Mouse (Mus musculus) activated CD4-positive, CD25-positive, alpha-beta regulatory T cell, adult 4 months (primary cell): ENCODE measurements around the gene Wdr95. TPM values are rescaled to one million over a fixed set of nuclear protein-coding genes. Genes with fewer than 3 reads are reported as not detected.

Source experiments
- ATAC-seq: one replicate; pipeline ENCODE4 v1.8.0; 2017
- polyA plus RNA-seq, 2 experiments: library from polyadenylated mRNA; unstranded; fragments of 100-300 nt; shearing (Covaris generic); gene quantifications; one replicate each; pipeline ENCODE4 v1.2.1; 2017

The Wdr95 gene
- polyA plus RNA-seq, 2 experiments from 2014 or later = not detected

DNA sequence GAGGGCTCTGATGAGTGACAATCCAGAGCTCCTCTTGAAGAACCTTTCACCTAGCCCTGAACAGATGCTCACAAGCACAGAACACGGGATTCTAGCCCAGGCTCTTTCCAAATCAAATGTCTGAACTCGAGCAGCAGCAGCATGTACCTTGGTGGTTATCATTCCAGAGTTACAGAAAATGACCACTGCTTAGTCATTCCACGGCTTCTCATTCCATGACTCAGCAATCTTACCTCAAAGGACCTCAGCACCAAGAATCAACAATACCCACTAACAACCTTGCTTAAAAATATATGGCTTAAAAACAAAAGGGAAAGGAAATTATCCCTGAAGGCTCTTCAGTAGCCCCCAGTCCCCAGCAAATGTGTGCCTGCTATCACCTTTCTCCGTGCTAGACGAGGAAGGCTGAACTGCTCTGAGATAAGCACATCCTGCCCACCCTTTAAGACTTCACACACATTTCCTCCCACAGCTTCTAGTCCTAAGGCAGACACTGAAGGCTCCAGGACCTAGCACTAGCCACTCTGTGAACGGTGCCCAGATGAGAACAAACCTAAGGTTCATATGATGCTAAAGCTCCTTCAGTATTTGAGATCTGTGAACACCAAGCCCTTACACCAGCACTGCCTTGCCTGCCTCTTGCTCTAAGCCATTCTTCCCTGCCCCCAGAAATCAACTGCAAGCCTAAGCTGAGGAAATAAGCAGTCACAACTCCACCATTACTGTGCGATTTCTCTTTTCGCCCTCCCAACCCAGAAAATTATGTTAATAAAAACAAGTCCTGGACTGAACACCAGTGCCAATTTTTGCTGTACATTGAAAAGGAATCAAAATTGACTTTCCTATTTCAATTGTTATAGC, 95.6 kb downstream of the Wdr95 start:
- no peak for ATAC-seq

DNA sequence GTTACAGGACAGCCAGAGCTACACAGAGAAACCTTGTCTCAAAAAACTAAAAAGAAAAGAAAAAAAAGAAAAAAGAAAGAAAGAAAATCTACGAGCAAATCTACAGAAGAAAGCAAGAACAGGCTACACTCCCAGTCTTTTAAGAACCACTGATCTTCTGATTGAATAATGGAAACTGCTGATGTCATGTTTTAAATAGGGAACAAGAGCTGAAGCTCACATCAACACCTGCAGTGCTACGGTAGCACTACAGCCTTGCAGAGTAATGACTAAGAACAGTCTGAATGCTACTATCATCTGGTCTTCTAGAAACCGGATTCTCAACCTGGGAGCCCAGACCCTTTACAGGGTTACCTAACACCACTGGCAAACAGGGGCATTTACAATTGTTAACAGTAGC, 97.1 kb downstream of the Wdr95 start:
- ATAC-seq = no peak

DNA sequence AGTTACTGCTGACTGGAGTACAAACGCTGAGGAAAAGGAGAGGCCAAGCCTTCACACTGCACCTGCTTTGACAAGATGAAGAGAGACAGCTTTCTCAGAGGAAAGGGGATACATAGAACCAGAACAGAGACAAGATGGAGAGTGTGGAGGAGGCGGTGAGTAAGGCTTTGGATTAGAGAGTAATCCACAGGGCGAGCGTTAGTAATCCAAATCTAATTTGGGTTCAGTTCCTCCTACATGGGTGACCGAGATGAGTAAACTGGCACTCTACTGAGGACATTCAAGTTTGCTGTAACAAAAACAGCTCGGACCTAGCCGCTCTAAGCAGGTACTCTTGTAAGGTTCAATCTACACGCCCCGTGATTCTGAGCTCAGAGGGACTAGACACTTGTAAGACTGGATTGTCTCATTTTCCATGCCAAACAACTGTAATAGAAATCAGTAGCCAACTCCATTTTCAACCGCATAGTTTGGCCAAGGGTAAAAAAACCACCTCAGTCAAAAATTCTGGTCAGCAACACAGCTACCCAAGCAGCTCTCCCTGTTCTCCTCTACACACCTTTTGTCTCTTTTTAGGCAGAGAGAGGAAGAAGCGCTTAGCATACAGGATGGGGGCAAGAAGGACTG, 106.0 kb downstream of the Wdr95 start:
- no peak for ATAC-seq

DNA sequence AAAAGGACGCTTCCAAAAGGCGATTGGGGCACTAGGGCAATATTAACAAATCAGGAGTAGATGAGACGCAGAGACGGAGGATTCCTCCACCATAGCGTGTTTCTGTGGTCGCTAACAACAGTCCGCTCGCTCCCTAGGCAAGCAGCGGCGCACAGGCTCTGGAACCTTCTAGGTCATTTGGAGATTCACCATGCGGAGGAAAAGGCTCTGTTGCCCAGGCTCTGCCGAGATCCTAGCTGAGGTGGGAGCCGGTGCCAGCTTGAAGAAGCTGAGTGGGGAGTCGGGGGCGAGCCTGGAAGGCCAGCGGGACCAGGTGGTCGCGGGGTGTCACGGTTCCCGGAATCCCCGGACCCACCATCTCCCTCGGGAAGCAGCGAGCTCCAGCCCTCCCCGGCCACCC, 107.1 kb downstream of the Wdr95 start:
- no peak for ATAC-seq

DNA sequence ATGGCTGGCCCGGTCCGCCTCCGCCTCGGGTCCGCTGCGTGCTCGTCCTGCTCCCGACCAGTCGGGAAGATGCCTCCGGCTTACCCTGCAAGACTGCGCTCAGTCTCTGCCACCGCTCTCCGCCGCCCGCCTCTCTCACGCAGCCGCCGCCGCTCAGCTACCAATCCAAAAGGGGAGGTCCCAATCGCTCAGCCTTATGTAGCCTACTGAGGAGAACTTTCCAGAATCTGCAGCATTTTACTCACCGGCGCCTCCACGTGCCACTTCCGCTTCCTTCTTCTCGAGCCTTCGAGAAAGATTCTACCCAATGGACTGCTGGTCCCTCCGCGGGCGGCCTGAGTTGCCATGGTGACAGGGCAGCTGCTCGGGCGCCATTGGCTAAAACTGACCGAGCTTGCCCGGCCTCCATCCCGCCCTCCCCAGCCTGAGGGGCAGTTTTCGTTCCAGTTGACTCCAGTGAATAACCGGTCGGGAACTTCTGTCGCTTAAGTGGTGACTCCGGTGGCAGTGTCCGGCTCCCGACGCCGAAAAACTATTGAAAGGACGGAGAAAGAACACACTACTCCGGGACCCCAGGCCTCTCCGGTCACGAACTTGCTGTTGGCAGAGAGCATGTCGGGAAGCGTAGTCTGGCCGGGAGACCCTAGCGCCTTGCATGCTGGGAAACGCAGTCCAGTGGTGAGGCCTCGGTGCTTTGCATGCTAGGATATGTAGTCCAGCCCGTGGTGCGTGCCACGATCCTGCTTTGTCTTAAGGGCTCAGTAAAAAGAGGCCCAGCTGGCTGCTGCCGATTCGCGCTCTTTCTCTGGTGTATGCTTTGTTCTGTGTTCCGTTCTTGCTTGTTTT, 107.8 kb downstream of the Wdr95 start, which contains the start of gene Hsph1:
Hsph1 (minus strand) TSS at position 302 of the 846 bp plus-strand sequence.
- peak; percentile 89 for ATAC-seq

DNA sequence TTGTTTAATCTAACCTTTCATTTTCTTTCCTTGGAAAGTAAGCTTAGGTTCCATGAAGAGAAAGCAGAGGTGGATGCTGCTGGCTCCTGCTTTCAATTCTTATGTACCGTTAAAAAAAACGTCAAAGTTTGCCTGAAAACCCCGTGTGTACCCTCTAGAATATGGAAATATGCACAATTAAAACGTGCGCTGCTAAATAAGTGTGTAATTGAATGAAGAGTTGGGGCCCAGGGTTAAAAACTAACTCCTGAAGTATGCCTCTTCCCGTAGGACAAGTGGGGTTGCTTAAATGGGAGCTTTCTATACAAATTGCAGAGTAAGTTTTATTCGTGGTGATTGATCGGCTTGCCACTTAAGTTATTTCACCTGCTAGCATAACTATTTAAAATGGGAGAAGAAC, 108.8 kb downstream of the Wdr95 start:
- no peak for ATAC-seq

DNA sequence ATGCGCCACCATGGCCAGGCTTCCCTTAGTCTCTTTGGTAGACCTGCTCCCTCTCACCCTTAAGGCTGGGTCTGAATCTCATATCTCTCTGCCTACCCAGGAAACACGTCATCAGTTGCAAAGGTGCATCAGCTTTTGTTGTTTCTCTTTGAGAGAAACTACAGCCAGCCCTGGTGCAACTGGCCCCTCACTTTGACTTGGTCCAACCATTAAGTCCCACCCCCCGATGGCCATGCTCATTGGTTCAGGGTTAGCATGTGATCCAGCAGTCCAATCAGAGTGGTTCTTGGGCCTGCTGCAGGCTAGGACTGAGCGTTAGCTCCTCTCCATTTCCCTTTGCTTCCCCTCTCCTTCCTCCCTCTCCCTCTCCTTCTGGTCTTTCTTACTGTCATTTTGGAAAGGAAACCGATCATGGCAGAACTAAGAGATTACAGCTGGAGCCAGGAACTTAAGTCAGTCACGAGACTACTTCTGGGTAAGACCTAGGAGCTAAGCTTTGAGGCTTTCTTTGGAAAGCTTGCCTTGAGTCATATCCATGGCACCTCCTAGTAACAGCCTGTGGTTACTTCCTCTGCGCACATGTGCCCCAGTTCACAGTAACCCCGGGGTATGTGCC, 112.9 kb downstream of the Wdr95 start:
- ATAC-seq = no peak

DNA sequence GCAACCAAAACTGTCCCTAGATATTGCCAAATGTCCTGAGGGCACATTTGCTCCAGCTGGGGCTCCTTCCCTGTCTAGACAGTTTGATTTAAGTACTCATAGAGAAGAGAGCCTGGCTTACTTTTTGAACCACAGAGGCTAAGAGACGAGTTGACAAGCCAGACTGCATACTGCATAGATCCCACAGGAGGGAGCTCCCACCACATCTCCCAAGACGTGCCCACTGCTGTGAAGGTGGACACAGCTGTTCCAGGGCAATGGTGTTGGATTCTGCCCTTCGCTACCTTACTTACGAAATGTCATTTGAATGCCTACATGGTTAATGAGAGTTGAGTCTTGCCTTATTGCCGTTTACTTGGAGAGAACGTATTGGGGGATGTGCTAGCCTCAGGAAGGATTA, 113.9 kb downstream of the Wdr95 start:
- no peak for ATAC-seq

DNA sequence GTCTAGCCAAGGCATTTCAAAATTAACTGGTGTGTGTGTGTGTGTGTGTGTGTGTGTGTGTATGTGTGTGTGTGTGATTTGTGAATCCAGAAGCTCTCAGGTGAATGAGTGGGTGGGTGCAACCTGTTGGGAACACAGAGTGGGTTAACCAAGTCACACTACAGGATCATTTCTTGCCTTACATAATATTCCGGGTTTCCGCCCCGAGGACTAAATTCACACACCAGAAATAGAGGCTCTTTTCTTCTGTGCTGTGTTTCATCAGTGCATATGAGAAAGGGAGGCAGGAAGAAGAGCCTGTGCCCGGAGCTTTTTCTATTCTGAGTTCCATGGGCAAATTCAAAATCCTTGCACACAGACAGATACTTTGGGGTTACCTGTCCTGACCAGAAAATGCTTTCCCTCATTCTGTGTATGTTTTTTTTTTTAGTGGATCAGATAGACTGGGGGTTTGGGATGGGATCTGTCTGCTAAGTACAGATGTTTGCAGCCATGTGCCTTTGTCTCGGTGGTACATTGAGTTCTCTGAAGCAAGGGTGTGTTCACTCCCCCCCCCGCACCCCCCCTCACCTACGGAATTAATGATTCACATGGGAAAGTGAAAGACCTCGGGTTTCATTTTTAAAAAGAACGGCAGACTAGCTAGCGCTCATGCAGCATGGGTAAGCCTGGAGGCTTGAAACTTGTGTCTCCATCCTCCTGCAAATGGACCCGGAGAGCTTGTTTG, 114.5 kb downstream of the Wdr95 start:
- ATAC-seq = no peak

DNA sequence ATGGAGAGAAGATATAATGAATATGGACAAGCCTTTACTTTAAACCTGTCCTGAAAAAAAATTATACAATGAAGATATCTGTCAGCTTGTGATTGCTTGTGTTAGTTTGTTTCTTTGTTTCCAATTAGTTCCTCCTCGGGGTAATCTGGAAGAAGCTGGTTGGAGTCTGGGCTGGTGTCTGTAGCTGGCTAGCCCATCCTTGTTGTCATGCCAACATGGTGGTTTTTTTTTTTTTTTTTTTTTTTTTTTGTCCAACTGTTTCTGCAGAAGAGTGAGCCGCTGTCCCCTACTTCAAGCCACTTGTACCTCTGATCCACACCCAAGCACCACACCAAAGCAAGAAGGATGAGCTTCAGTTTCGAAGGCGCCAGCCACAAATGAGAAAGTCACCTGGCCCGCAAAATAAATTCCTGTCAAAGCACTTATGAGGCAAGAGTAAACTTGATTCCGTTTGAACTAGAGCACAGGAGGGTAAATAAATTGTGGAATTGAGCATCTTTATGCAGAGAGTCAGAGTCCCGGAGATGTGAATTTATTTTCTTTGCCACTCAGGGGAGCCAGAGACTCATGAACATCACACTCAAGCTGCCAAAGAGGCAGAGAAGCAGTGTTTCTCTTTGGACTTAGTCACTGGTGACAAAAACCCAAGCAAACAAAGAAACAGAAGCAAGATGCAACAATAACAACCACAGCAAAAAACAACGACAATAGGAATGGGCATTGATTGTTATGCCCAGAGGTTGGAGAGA, 119.1 kb downstream of the Wdr95 start:
- ATAC-seq = no peak

DNA sequence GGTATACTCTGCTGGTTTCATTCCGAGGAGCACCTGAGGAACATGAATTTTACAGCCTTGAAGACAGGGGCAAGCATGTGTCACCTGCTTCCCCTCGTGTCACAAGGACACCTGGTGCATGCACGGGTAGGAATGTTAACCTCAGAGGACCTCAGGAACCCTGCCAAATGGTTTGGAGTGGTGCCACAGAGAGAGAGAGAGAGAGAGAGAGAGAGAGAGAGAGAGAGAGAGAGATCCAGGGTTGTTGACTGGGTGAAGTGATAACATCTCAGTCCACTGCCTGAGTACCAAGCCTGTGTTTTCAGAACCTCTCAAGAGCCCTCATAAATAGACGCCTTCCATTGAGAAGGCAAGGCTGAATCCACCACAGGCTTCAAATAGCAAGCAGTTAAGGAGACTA, 119.7 kb downstream of the Wdr95 start:
- no peak for ATAC-seq

DNA sequence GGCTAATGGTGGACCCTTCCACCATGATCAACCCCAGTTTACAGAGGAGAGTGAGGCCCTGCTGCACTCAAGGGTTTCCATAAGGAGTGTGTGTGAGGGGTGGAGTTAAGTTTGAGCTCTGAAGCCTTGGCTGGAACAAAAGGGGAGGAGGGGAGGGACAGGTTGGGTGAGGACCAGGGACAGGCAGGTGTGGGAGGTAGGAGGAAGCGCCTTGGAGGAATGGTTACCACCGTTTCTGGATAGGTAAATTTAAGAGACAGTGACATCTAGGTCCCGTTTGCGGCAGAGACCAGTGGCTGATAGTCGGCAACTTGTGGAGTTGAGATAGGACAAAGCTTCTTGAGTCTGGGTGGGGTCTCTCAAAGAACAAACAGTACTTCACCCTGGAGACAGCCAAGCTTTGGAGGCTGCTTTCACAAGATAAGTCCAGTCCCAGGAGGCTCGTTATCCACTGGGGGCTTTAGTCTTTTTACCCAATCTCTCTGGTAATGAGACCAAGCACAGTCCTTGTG, 120.5 kb downstream of the Wdr95 start:
- ATAC-seq = no peak

DNA sequence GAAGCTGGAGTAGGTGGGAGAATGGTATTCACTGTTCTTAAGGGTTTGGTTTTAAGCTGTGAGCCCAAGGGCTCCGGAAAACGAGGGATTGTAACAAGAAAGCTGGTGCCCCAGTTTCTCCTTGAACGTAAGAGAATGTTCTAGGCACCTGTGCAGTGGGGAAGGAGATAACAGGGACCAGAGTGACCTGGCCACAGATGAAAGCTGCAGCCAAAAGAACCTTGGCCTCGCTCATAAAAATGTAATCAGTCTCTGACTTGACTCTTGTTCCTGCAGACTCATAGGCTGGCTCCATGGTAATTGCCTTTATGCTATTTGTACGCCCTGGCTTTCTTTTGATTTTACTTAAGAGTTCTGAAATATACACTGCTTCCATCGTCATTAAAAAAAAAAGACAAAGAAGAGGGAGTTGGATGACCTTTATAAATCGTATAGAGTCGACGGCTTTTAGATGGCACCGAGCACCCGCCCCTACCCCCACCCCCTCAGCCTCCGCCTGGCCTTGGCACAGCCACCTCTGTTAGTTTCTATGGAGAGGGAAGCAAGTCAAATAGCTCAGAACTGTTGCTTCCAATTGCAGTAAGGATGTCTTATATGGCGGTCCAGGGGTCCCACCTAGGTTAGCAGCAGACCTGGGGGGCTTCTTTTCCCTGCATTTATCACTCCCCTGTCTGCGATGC, 121.2 kb downstream of the Wdr95 start:
- no peak for ATAC-seq

DNA sequence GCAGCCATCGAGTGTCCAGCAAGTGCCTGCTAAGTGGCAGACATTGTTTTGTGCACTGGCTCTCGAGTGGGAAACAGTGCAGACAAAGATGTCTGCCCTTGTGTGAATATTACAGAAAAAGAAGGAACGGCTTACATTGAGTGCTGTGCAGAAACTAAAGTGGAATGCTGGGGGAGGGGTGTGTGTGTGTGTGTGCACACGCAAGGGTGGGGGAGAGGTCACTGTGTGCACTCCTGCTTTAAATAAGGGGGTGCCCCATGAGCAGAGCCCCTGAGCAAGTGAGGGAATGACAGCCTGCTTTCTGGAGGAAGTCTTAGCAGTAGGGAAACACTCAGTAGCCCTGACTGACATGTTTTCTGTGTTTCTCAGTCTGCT, 121.7 kb downstream of the Wdr95 start:
- ATAC-seq = no peak

DNA sequence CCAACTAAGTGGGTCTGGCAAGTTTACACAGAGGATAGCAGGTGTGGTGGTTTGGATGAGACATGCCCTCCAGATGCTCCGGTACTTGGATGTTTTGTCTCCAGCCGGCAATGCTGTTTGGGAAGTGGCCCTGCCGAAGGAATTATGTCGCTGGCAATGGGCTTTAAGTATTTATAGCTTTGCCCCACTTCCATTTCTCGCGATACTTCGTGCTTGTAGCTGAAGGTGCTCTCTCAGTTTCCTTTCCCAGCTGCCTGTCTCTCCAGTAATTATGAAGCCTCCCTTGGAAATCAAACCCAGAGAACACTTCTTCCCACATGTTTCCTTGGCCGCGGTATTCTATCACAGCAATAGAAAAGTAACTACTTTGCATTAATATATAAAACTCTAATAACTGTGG, 127.2 kb downstream of the Wdr95 start:
- ATAC-seq = no peak

DNA sequence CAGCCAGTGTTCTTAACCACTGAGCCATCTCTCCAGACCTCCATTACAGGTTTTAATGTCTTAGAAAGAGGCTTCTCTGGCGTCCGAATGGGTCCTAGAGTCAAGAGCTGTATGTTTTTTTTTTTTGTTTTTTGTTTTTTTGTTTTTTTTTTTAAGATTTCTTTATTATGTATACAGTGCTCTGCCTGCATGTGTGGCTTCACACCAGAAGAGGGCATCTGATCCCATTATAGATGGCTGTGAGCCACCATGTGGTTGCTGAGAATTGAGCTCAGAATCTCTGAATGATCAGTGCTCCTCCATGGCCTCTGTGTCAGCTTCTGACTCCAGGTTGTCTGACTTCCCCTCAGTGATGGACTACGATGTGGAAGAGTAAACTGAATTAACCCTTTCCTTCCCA, 129.5 kb downstream of the Wdr95 start:
- ATAC-seq = no peak

DNA sequence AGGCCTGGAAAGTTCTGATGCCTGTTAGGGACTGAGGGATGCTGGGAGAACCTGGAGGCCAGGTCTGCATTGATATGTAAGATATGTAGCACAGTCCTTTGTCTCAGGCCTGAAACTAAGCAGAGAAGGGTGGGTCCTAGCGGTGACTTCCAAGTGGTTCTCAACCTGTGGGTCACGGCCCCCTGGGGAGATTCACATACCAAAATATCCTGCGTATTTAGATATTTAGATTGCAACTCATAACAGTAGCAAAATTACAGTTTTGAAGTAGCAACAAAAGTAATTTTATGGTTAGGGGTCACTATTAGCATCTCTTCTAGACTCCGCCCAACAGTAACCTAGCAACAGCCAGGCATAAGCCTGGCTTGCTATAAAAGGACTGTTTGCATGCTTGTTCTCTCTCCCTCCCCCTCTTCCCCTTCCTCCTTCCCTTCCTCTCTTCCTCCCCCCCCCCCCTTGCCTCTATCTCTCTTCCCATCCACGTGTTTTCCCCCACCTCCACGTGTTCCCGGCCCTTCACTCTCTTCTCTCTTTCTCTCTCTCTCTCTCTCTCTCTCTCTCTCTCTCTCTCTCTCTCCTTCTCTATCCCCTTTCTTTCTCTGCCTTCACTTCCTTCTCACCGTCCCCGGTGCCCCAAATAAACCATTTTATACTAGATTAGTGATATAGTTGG, 130.4 kb downstream of the Wdr95 start:
- ATAC-seq = no peak

DNA sequence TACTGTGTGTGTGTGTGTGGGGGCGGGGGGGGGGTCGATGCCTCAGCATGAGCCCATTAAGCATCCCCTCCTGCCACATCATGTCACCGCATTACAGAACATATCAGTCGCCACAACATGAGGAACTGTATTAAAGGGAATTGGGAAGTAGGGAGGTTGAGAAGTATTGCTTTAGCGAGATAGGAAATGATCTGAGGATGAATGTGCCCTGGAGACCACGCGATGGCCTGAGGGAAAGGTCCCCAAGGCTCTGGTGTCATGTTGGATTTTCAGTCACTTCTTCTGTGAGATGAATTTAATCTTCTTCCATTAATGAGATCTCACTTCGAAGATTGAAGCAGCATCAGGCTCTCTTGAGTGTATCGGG, 130.9 kb downstream of the Wdr95 start:
- ATAC-seq = no peak

DNA sequence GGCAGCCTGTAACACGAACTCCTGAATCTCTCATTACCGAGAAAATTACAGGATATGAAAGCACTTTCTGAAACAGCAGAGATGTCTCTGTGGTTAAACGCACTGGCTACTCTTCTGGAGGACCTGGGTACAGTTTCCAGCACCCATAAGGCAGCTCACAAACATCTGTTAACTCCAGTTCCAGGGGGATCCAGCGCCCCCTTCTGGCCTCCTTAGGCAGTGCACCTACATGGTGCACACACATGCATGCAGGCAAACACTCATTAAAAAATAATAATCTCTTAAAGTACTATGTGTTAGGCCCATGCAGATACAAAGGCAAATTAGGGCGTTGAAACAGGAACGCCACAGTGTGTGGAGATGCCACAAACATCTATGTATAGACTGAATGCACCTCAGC, 132.9 kb downstream of the Wdr95 start:
- no peak for ATAC-seq
